Mouse (Mus musculus): ENCODE measurements at regions not wholly inside any gene's neighbourhood (a gene's known extent, or its start where the extent isn't known, plus 50 kb on each side); places are given as distances from the start of the nearest gene placed in this dataset.
"Not testable (repeated sequence)": the region's sequence is repeated elsewhere in the genome, so short reads cannot be mapped to it uniquely, and the experiment has no call there.

- no peak for DNase-seq (ENCODE audit: low spot score in 2 of 2)
Observed at GRCm38 (mm10) chr2:48315306-48315705, 498.6 kb upstream of the Acvr2a start.

GRCm38 (mm10) chr2:48316180-48316889 is 497.6 kb upstream of the Acvr2a start:
- no peak for DNase-seq (ENCODE audit: low spot score in 2 of 2)

GRCm38 (mm10) chr2:48317821-48318220 is 496.1 kb upstream of the Acvr2a start:
- DNase-seq (ENCODE audit: low spot score in 2 of 2), result peak in 1 of 2 experiments; percentile 22

- no peak for DNase-seq (ENCODE audit: low spot score in 2 of 2)
Observed at GRCm38 (mm10) chr2:48318384-48319030, 495.4 kb upstream of the Acvr2a start.

GRCm38 (mm10) chr2:48321471-48321870 is 492.4 kb upstream of the Acvr2a start:
- no peak for DNase-seq (ENCODE audit: low spot score in 2 of 2)

- DNase-seq (ENCODE audit: low spot score in 2 of 2), result no peak
Observed at GRCm38 (mm10) chr2:48322278-48322677, 491.6 kb upstream of the Acvr2a start.

- no peak for DNase-seq (ENCODE audit: low spot score in 2 of 2)
Observed at GRCm38 (mm10) chr2:48328204-48328603, 485.7 kb upstream of the Acvr2a start.

- no peak for DNase-seq (ENCODE audit: low spot score in 2 of 2)
Observed at GRCm38 (mm10) chr2:48332783-48333182, 481.1 kb upstream of the Acvr2a start.

GRCm38 (mm10) chr2:48348021-48348420 is 465.9 kb upstream of the Acvr2a start:
- DNase-seq (ENCODE audit: low spot score in 2 of 2), result no peak

- DNase-seq (ENCODE audit: low spot score in 2 of 2), result no peak
Observed at GRCm38 (mm10) chr2:48349794-48350193, 464.1 kb upstream of the Acvr2a start.

- DNase-seq (ENCODE audit: low spot score in 2 of 2), result no peak
Observed at GRCm38 (mm10) chr2:48350206-48350605, 463.7 kb upstream of the Acvr2a start.

- not testable (repeated sequence) for DNase-seq (ENCODE audit: low spot score in 2 of 2)
Observed at GRCm38 (mm10) chr2:48371572-48371971, 442.3 kb upstream of the Acvr2a start.

- no peak for DNase-seq (ENCODE audit: low spot score in 2 of 2)
Observed at GRCm38 (mm10) chr2:48373086-48373485, 440.8 kb upstream of the Acvr2a start.

GRCm38 (mm10) chr2:48374302-48374701 is 439.6 kb upstream of the Acvr2a start:
- DNase-seq (ENCODE audit: low spot score in 2 of 2), result no peak

GRCm38 (mm10) chr2:48378160-48378559 is 435.7 kb upstream of the Acvr2a start:
- DNase-seq (ENCODE audit: low spot score in 2 of 2), result no peak

GRCm38 (mm10) chr2:48378749-48379148 is 435.2 kb upstream of the Acvr2a start:
- DNase-seq (ENCODE audit: low spot score in 2 of 2), result no peak

- DNase-seq (ENCODE audit: low spot score in 2 of 2), result no peak
Observed at GRCm38 (mm10) chr2:48380140-48380539, 433.8 kb upstream of the Acvr2a start.

GRCm38 (mm10) chr2:48380786-48381185 is 433.1 kb upstream of the Acvr2a start:
- no peak for DNase-seq (ENCODE audit: low spot score in 2 of 2)

GRCm38 (mm10) chr2:48381481-48382075 is 432.3 kb upstream of the Acvr2a start:
- DNase-seq (ENCODE audit: low spot score in 2 of 2), result no peak

- DNase-seq (ENCODE audit: low spot score in 2 of 2), result no peak
Observed at GRCm38 (mm10) chr2:48398504-48398903, 415.4 kb upstream of the Acvr2a start.

- DNase-seq (ENCODE audit: low spot score in 2 of 2), result no peak
Observed at GRCm38 (mm10) chr2:48399191-48399590, 414.7 kb upstream of the Acvr2a start.

GRCm38 (mm10) chr2:48402813-48403212 is 411.1 kb upstream of the Acvr2a start:
- DNase-seq (ENCODE audit: low spot score in 2 of 2), result no peak

GRCm38 (mm10) chr2:48404460-48404859 is 409.4 kb upstream of the Acvr2a start:
- DNase-seq (ENCODE audit: low spot score in 2 of 2), result no peak
